Mouse (Mus musculus) heart, postnatal 0 days (tissue): ENCODE results near the gene Oas3.

Experiments used
- CTCF ChIP-seq: IDR thresholded peaks from 2 replicates; pipeline ENCODE4 v1.5.1; 2016; ENCODE audit warnings: antibody characterized with exemption, control low read depth, low read depth
- EP300 ChIP-seq: IDR thresholded peaks from 2 replicates; pipeline ENCODE4 v1.6.1; 2016; ENCODE audit warnings: antibody characterized with exemption, low read depth

GRCm38 (mm10) chr5:120721005-120721404, 56.5 kb downstream of the Oas3 start:
- TF ChIP-seq CTCF, result no peak
- no peak for TF ChIP-seq EP300
